Mouse (Mus musculus): ENCODE data around the gene Atp2b4. TPM values are rescaled to one million over a fixed set of nuclear protein-coding genes. Genes with fewer than 3 reads are reported as not detected.

The Atp2b4 gene
- 14.2 and 18.2 TPM in 2 replicates for polyA plus RNA-seq (2012; rRNA removed)

DNA sequence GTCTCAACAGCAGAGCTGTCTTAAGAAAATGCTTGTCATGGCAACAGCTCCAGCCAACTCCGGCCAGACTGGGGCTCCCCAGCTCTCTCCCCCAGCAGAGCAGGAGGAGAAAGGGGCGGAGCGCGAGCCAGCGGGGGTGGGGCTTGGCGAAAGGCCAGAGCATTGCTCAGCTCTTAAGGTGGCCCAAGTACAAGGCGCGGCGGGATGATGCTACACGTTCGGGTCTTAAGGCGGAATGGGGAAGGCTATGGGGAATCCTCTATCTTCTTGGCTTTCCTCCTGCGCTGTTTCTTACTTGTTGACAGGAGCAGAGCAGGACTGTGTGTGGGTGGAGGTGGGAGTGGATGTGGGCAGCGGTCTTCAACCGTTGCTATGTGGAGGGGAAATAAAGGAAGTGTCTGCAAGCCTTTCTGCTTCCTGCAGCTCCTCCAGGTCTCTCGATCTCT lies at the start of gene Atp2b4:
TSS of gene Atp2b4 (minus strand) at position 94 of the 446 bp plus-strand sequence.

GRCm38 (mm10) chr1:133689897-133690296 lies 110.9 kb downstream of the Atp2b4 start, which contains the start of gene Lax1:
Lax1 (minus strand) TSS chr1:133690108.

DNA sequence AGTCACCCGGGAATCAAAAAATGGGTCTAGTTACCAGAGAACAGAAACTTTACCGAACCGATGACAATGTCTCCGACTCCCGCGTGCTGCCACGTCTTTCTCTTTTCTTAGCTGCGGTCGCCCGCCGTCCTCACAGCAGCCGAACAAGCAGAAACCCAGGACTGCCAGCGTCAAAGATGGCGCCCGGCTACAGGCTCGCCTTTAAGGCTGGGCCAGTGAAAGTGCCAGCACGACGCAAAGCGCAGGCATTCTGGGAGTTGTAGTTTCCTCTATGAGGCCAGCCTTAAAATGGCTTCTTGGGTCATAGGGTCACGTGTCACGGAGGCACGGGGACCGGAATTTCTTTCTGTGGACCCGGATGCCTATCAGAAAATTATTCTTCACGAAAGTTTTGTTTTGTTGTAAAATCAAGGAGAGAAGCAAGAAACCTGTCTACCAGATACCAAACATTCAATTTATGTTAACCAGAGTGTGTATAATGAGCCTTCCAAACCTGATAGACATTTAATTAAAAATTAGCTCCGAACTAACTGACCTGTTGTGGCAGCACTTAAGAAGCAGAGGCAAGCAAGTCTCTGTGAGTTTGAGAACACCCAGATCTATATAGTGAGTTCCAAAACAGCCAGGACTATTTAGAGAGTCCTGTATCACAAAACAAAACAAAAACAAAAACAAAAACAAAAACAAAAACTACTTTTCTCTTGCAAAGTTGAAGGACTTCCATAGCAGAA lies 139.5 kb downstream of the Atp2b4 start, which contains the start of gene Gm38394:
TSS of gene Gm38394 (minus strand) at position 116 of the 731 bp plus-strand sequence.

DNA sequence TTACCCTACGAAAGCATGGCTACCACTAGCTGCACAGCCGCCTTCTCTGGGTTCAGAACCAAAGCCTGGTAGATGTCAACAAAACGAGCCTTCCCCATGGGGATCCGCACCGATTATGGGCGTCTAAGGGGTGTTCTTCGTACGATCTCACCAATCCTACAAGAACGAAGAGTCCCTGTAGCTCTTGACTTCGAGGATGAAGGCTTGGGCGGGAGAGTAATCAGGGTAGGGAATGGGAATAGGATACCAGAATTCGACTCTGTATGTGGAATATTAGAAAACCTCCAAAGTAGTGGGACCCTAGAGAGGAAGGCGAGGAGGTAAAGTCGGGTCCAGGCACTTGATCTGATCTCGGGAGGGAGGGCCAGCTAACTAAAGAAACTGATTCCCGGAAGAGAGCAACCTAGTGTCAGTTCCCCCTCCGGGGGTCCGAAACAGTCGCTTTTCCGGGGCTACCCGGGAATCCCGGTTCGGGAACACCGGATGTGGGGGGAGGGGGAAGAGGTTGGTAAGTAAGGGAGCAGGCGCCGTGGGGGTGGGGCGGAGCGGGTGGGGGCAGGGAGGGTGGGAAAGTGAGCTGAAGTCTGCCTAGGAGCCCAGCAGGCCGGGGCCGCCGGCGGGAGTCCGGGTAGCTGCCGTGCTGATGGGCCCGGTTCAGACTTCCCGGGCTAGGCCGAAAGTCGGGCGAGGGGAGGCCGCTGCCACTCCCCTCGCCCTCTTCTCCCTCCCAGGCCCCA lies 140.2 kb downstream of the Atp2b4 start, which contains the start of gene Zbed6:
TSS of gene Zbed6 (minus strand) at position 420 of the 737 bp plus-strand sequence.

Other genes starting within 250 kb of the Atp2b4 start
- gene Snrpe, start 190.8 kb downstream of the Atp2b4 start, polyA plus RNA-seq (2012; rRNA removed): 278 and 299 TPM in 2 replicates
- gene Zbed6, start 140.2 kb downstream of the Atp2b4 start, polyA plus RNA-seq (2012; rRNA removed): 0.98 and 1.4 TPM in 2 replicates
- gene Gm38394, start 139.7 kb downstream of the Atp2b4 start, polyA plus RNA-seq (2012; rRNA removed): 1.9 and 2.5 TPM in 2 replicates
- 0.76 and 1.2 TPM in 2 replicates for gene Lax1, start 110.9 kb downstream of the Atp2b4 start, polyA plus RNA-seq (2012; rRNA removed)
- 0.15 and 0.19 TPM in 2 replicates for gene Optc, start 107.0 kb upstream of the Atp2b4 start, polyA plus RNA-seq (2012; rRNA removed)
- 1.3 and 1.5 TPM in 2 replicates for gene Prelp, start 120.4 kb upstream of the Atp2b4 start, polyA plus RNA-seq (2012; rRNA removed)
- 0.88 and 1.4 TPM in 2 replicates for gene Fmod, start 236.2 kb upstream of the Atp2b4 start, polyA plus RNA-seq (2012; rRNA removed)

Measured in liver, embryonic 14 days (tissue).